Mouse (Mus musculus): ENCODE results near the gene Sox6. TPM values are rescaled to one million over a fixed set of nuclear protein-coding genes. Genes with fewer than 3 reads are reported as not detected.

Sox6 gene
- polyA plus RNA-seq, 1 experiment, result 6.0 TPM

DNA sequence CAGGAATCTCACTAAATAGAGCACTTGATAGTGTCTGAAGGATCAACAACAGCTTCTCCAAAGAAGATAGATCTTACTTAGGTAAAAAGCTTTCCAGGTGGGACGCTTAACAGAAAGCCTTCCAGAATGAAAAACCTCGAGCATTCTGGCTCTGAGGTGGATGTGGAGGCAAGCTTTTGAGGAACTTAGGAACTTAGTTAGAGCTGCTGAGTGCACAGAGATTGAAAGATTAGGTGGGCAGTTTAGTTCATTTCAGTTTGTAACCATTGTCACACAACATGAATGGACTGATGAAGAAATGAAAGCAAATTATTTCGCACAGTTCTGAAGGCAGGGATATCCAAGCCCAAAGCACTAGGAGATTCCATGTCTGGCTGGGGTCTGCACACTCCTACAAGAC lies 481.9 kb downstream of the Sox6 start:
- Histone ChIP-seq H3K4me3 (ENCODE audit: extremely low read depth, insufficient read depth, insufficient read length) (no peak overlapping the region), H3K27me3 (ENCODE audit: control insufficient read depth, insufficient read depth, low read length) (no peaks in the 10 kb centered on the region), H3K27ac (ENCODE audit: insufficient read depth, low read length) (no peak overlapping the region), H3K36me3 (ENCODE audit: control insufficient read depth, insufficient read depth, low read length) (no peaks in the 10 kb centered on the region), H3K4me1 (ENCODE audit: control insufficient read depth, insufficient read depth, insufficient read length) (no peaks in the 10 kb centered on the region)
- DNase-seq (ENCODE audit: low read depth in 1 of 2, low spot score in 2 of 2), result no peak
- 45% methylated on average over 3 of the region's 3 CpGs for WGBS
- TF ChIP-seq CTCF (IDR thresholded peaks at IDR 0.05; ENCODE audit: extremely low read depth, insufficient read depth, insufficient read length, insufficient replicate concordance), result no peak
- no peak for TF ChIP-seq POLR2A (IDR thresholded peaks at IDR 0.05; ENCODE audit: low read depth, low read length)

DNA sequence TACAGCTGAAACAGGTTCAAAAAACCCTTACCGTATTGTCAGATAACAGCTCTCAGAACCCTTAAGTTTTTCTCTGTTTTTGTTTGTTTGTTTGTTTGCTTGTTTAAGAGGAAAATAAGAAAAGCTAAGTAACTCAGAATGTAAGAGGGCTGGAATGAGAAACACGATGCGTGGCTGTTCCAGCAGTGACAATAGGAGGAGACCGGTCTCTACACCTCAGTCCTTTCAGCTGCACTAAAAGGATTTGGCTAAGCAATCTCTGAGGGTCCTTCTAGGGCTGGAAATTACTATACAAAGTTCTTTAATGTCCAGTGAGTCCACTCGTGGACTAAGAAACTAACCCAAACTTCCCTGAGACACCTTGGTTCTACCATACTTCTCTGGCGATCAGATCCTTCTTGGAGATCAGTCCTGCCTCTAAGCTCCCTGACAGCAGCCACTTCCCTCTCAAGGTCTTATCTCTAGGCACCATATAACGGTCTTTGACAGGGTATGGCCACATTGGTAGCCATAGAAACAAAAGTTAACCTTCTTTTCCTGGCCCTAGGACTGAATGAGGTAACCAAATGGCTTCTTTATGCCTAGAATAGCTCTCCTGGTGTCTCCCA lies 488.3 kb downstream of the Sox6 start:
- Histone ChIP-seq H3K4me3 (ENCODE audit: extremely low read depth, insufficient read depth, insufficient read length) (no peak overlapping the region), H3K4me1 (ENCODE audit: control insufficient read depth, insufficient read depth, insufficient read length) (no peaks in the 10 kb centered on the region), H3K27ac (ENCODE audit: insufficient read depth, low read length) (no peak overlapping the region), H3K36me3 (ENCODE audit: control insufficient read depth, insufficient read depth, low read length) (no peaks in the 10 kb centered on the region), H3K27me3 (ENCODE audit: control insufficient read depth, insufficient read depth, low read length) (no peaks in the 10 kb centered on the region)
- TF ChIP-seq CTCF (IDR thresholded peaks at IDR 0.05; ENCODE audit: extremely low read depth, insufficient read depth, insufficient read length, insufficient replicate concordance), result no peak
- TF ChIP-seq POLR2A (IDR thresholded peaks at IDR 0.05; ENCODE audit: low read depth, low read length), result no peak
- no peak for DNase-seq (ENCODE audit: low read depth in 1 of 2, low spot score in 2 of 2)
- 51% methylated on average over 7 of the region's 7 CpGs for WGBS

DNA sequence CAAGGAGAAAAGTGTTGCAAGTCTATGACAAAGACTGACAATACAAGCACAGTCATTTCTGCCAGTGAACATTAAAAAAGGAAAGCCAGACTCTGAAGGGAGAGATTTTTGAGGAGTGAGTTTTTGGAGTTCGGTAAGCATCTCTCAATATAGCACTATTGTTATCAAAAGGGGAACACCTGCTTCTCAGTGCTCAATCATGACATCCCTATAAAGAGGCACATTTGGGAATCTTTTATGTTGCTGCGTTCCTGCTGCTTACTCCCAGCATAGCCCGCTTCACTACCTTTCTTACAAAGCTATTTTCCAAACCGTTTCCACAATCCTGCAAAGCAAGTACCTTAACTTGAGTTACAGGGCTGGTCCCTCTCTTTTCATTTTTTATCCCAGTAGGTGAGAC lies 488.9 kb downstream of the Sox6 start:
- Histone ChIP-seq H3K27ac (ENCODE audit: insufficient read depth, low read length) (no peak overlapping the region), H3K4me3 (ENCODE audit: extremely low read depth, insufficient read depth, insufficient read length) (no peak overlapping the region), H3K27me3 (ENCODE audit: control insufficient read depth, insufficient read depth, low read length) (no peaks in the 10 kb centered on the region), H3K4me1 (ENCODE audit: control insufficient read depth, insufficient read depth, insufficient read length) (no peaks in the 10 kb centered on the region), H3K36me3 (ENCODE audit: control insufficient read depth, insufficient read depth, low read length) (no peaks in the 10 kb centered on the region)
- DNase-seq (ENCODE audit: low read depth in 1 of 2, low spot score in 2 of 2), result no peak
- TF ChIP-seq POLR2A (IDR thresholded peaks at IDR 0.05; ENCODE audit: low read depth, low read length) (no peak), CTCF (IDR thresholded peaks at IDR 0.05; ENCODE audit: extremely low read depth, insufficient read depth, insufficient read length, insufficient replicate concordance) (no peak)
- 78% methylated on average over 4 of the region's 4 CpGs for WGBS

DNA sequence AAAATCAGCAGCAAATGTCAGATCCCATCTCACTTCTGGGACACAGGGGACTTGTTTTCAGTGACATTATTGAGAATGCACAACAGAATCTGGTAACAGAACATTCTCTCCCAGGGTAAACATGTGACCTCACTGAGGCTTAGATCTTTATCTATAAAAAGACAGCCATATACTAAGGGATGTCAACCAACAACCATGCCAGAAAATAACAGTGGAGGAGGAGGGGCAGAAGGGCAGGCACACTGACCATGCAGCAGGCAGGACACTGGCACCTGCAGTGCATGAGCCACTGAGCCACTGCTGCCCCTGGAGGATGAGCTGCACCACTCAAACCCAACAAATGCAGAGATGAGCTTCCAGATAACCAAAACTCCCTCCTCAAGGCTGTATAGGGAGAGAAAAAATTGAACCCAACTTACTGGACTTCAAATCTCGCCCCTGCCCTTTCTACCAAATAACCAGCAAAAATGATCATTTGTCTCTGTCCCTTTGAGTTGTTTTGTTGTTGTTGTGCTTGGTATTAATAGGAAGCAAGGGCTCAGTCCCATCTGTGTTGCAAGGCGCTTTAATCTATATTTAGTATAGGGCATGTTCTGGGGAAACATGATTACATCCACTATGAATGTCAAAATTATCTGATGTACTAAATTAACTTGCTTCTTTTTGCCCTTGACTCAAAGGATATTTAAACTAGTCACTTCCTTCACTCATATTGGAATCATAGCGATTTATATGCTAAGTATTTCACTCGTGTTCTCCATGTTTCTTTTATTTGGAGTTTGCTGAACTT lies 492.8 kb downstream of the Sox6 start:
- 88% methylated on average over 4 of the region's 4 CpGs for WGBS
- H3K36me3 ChIP-seq (ENCODE audit: control insufficient read depth, insufficient read depth, low read length), result no peaks in the 10 kb centered on the region
- no peak for DNase-seq (ENCODE audit: low read depth in 1 of 2, low spot score in 2 of 2)

DNA sequence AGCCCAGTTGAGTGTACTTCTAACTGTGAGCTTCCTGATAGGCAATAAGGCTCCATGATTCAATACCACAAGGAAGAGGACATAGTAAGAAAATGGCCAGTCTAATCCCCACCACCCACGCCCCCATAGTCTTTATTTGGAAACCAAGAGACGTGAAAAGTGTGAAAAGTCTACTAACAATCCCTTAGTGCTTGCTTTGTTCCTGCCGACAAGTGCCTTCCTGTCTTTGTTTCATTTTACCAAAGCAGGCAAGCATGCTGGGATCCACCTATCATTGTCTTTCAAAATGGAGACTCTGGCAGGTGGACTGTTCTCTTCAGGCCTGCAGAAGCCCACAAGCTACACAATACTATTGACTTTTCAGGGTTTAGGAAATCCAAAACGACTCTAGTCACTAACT lies 495.0 kb downstream of the Sox6 start:
- Histone ChIP-seq H3K27me3 (ENCODE audit: control insufficient read depth, insufficient read depth, low read length) (no peaks in the 10 kb centered on the region), H3K36me3 (ENCODE audit: control insufficient read depth, insufficient read depth, low read length) (no peaks in the 10 kb centered on the region), H3K4me3 (ENCODE audit: extremely low read depth, insufficient read depth, insufficient read length) (no peak overlapping the region), H3K27ac (ENCODE audit: insufficient read depth, low read length) (no peak overlapping the region), H3K4me1 (ENCODE audit: control insufficient read depth, insufficient read depth, insufficient read length) (no peaks in the 10 kb centered on the region)
- no peak for DNase-seq (ENCODE audit: low read depth in 1 of 2, low spot score in 2 of 2)
- 87% methylated on average over 4 of the region's 4 CpGs for WGBS
- no peak for TF ChIP-seq POLR2A (IDR thresholded peaks at IDR 0.05; ENCODE audit: low read depth, low read length)
- TF ChIP-seq CTCF (IDR thresholded peaks at IDR 0.05; ENCODE audit: extremely low read depth, insufficient read depth, insufficient read length, insufficient replicate concordance), result no peak

More for the DNA sequence above, 492.8 kb downstream of the Sox6 start:
- Histone ChIP-seq H3K27ac (ENCODE audit: insufficient read depth, low read length) (no peak overlapping the region), H3K4me1 (ENCODE audit: control insufficient read depth, insufficient read depth, insufficient read length) (no peaks in the 10 kb centered on the region), H3K27me3 (ENCODE audit: control insufficient read depth, insufficient read depth, low read length) (no peaks in the 10 kb centered on the region), H3K4me3 (ENCODE audit: extremely low read depth, insufficient read depth, insufficient read length) (no peak overlapping the region)
- TF ChIP-seq CTCF (IDR thresholded peaks at IDR 0.05; ENCODE audit: extremely low read depth, insufficient read depth, insufficient read length, insufficient replicate concordance) (no peak), POLR2A (IDR thresholded peaks at IDR 0.05; ENCODE audit: low read depth, low read length) (no peak)

DNA sequence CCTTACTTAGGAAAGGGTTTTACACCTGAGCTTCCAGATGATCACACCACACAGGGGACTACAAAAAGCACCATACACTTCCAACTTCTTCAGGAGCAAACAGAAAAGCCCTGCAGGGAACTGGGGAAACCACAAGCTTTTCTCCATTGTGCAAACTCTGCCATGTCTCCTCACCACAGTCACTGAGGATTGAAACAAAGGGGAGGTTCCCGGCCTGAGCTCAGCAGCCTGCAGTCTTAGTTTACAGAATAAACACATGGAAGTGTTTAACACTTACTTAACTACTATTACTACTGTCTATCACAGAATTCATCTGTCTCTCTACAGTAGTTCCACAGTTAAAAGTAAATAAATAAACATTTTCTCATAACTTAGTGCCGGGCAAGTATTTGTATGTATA lies 498.3 kb downstream of the Sox6 start:
- no peak for DNase-seq (ENCODE audit: low read depth in 1 of 2, low spot score in 2 of 2)
- TF ChIP-seq POLR2A (IDR thresholded peaks at IDR 0.05; ENCODE audit: low read depth, low read length) (no peak), CTCF (IDR thresholded peaks at IDR 0.05; ENCODE audit: extremely low read depth, insufficient read depth, insufficient read length, insufficient replicate concordance) (no peak)
- no peaks in the 10 kb centered on the region for H3K36me3 ChIP-seq (ENCODE audit: control insufficient read depth, insufficient read depth, low read length)
- no peaks in the 10 kb centered on the region for H3K27me3 ChIP-seq (ENCODE audit: control insufficient read depth, insufficient read depth, low read length)
- WGBS, result 55% methylated on average over 2 of the region's 2 CpGs
- H3K4me1 ChIP-seq (ENCODE audit: control insufficient read depth, insufficient read depth, insufficient read length), result no peaks in the 10 kb centered on the region
- no peak overlapping the region for H3K4me3 ChIP-seq (ENCODE audit: extremely low read depth, insufficient read depth, insufficient read length)
- H3K27ac ChIP-seq (ENCODE audit: insufficient read depth, low read length), result no peak overlapping the region

DNA sequence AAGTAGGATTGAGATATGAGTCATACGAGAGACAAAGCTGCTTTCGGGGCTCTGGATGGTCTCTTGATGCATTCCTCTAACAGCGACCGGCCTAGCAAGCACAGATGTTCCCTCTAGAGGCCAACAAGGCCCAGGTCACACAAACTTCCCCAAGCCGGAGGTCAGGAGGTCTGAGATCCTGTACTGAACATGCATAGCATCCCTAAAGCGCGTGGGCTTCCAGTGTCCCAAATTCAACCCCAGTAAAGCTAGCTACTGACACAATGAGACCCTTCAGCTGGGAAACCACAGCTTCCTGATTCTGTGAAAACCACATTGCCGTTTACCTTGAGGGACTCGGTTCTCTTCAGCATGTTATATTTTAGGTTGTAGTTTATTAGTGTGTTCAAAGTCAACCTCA lies 499.6 kb downstream of the Sox6 start:
- H3K4me3 ChIP-seq (ENCODE audit: extremely low read depth, insufficient read depth, insufficient read length), result no peak overlapping the region
- WGBS, result 24% methylated on average over 9 of the region's 9 CpGs
- no peaks in the 10 kb centered on the region for H3K4me1 ChIP-seq (ENCODE audit: control insufficient read depth, insufficient read depth, insufficient read length)
- H3K27me3 ChIP-seq (ENCODE audit: control insufficient read depth, insufficient read depth, low read length), result no peaks in the 10 kb centered on the region
- no peak overlapping the region for H3K27ac ChIP-seq (ENCODE audit: insufficient read depth, low read length)
- H3K36me3 ChIP-seq (ENCODE audit: control insufficient read depth, insufficient read depth, low read length), result no peaks in the 10 kb centered on the region
- TF ChIP-seq CTCF (IDR thresholded peaks at IDR 0.05; ENCODE audit: extremely low read depth, insufficient read depth, insufficient read length, insufficient replicate concordance) (no peak), POLR2A (IDR thresholded peaks at IDR 0.05; ENCODE audit: low read depth, low read length) (no peak)
- no peak for DNase-seq (ENCODE audit: low read depth in 1 of 2, low spot score in 2 of 2)
